Mouse (Mus musculus) left cerebral cortex, adult 8-10 months (tissue): ENCODE data around the gene Igflr1. TPM values are rescaled to one million over a fixed set of nuclear protein-coding genes. Genes with fewer than 3 reads are reported as not detected.

Experiments used
- DNase-seq, 2 experiments: peaks; one replicate each; pipeline ENCODE4 v3.0.0; 2022; ENCODE audit warnings: low spot score in 2 of 2
- microRNA-seq, 2 experiments: library from miRNA; unstranded; fragments of <30 nt; microRNA quantifications; one replicate each; pipeline ENCODE4 v1.2.0; 2022
- total RNA-seq, 4 experiments: library from RNA; stranded (reverse); gene quantifications; 2 replicates each; pipeline ENCODE4 v1.2.4; 2022

Gene Igflr1
- total RNA-seq, 4 experiments from 2014 or later: 2.5 to 3.8 (median 2.8) TPM

DNA sequence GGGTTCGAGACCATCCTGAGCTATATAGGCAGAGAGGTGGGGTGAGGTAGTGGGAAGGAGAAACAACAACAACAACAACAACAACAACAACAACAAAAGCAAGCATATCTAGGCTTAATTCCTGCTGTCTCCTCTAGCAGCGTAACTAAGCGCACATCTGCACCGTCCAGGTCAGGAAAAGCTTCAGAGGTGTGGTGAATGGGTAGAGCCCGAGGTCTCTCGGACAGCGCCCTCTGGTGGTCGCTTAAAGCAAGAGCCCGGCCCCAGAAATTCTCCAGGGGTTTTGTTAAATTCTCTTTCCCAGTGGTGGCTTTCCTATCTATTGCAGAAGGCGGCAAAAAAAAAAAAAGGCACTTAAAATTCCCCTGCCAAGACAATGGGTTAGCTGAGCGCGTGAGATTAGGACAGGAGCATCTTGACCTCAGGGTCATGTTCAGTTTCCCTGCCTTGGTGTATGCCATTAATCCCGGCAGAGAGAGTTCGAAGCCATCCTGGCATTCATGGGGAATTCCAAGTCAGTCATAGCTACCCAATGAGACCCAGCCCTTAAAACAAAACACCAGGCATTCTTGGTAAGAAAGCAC lies 48.4 kb downstream of the Igflr1 start:
- DNase-seq: no peak

DNA sequence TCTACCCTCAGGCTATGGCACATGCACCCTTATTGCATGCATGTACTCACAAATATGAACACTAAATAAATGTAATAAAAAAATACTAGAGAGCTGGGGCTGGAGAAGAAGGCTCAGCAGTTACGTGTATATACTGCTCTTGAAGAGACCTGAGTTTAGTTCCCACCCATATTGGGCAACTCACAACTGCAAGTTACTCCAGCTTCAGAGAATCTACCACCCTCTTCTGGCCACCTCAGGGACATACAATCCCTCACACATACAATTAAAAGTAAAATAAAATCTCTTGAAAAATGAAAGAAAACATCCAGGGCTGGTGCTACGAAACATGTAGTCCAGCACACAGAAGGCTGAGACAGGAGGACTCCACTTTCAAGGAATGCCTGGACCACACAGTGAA lies 49.2 kb downstream of the Igflr1 start:
- DNase-seq: no peak

- no peak for DNase-seq
These were observed 50.0 kb downstream of the Igflr1 start for GRCm38 (mm10) chr7:30615049-30615760.

Small RNA genes lying within 50 kb of the gene (microRNA-seq; reads per million reads assigned to microRNA genes)
- gene Gm38670: 0.63 to 0.88 reads per million in 2 experiments
- 0.66 to 1.3 reads per million in 2 experiments for gene Mir3569

Other genes starting within 250 kb of the Igflr1 start
- under 1 TPM in 3 of 4 experiments, not detected in 1; 0.34 to 0.87 (median 0.48) TPM for gene E130208F15Rik, start 243.7 kb upstream of the Igflr1 start, total RNA-seq
- 10 to 100 TPM in 1 of 4 experiments, 1 to 10 TPM in 3; 8.3 to 10.0 (median 9.0) TPM for gene Sdhaf1, start 241.5 kb upstream of the Igflr1 start, total RNA-seq
- 10 to 100 TPM; 29.0 to 31.8 (median 31.0) TPM for gene Lrfn3, start 202.7 kb upstream of the Igflr1 start, total RNA-seq
- 100 to 1,000 TPM in 2 of 4 experiments, 10 to 100 TPM in 2; 25.2 to 334 (median 134) TPM for gene Tyrobp, start 151.7 kb upstream of the Igflr1 start, total RNA-seq
- 1 to 10 TPM in 3 of 4 experiments, not detected in 1; 1.4 to 3.0 (median 2.1) TPM for gene Hcst, start 145.6 kb upstream of the Igflr1 start, total RNA-seq
- gene Nfkbid, start 143.7 kb upstream of the Igflr1 start, total RNA-seq: 1 to 10 TPM; 2.2 to 4.5 (median 2.8) TPM
- gene Aplp1, start 119.9 kb upstream of the Igflr1 start, total RNA-seq: 1,000 to 10,000 TPM; 1,239 to 1,309 (median 1,269) TPM
- gene Kirrel2, start 107.7 kb upstream of the Igflr1 start, total RNA-seq: 10 to 100 TPM in 1 of 4 experiments, 1 to 10 TPM in 3; 5.5 to 10.2 (median 7.5) TPM
- under 1 TPM; 0.68 to 0.82 (median 0.75) TPM for gene Nphs1, start 107.1 kb upstream of the Igflr1 start, total RNA-seq
- gene Prodh2, start 71.8 kb upstream of the Igflr1 start, total RNA-seq: not detected
- gene Arhgap33, start 30.4 kb upstream of the Igflr1 start, total RNA-seq: 100 to 1,000 TPM; 177 to 184 (median 178) TPM
- gene Hspb6, start 13.2 kb upstream of the Igflr1 start, total RNA-seq: 1 to 10 TPM; 5.5 to 8.1 (median 6.4) TPM
- 1 to 10 TPM; 3.4 to 4.4 (median 4.0) TPM for gene Proser3, start 13.1 kb upstream of the Igflr1 start, total RNA-seq
- gene Lin37, start 5.6 kb upstream of the Igflr1 start, total RNA-seq: 10 to 100 TPM; 33.8 to 45.0 (median 41.1) TPM
- gene U2af1l4, start 2.1 kb upstream of the Igflr1 start, total RNA-seq: 10 to 100 TPM; 61.5 to 76.6 (median 71.7) TPM
- gene Gm49396, start 2.1 kb upstream of the Igflr1 start, total RNA-seq: 1 to 10 TPM; 5.7 to 7.5 (median 6.3) TPM
- gene Psenen, start 1.8 kb upstream of the Igflr1 start, total RNA-seq: 100 to 1,000 TPM in 3 of 4 experiments, 10 to 100 TPM in 1; 97.2 to 102 (median 101) TPM
- 10 to 100 TPM; 43.7 to 52.9 (median 47.6) TPM for gene Kmt2b, start 23.3 kb downstream of the Igflr1 start, total RNA-seq
- not detected for gene Zbtb32, start 33.5 kb downstream of the Igflr1 start, total RNA-seq
- gene Upk1a, start 47.4 kb downstream of the Igflr1 start, total RNA-seq: under 1 TPM in 3 of 4 experiments, not detected in 1; 0.23 to 0.51 (median 0.35) TPM
- 100 to 1,000 TPM; 641 to 753 (median 694) TPM for gene Cox6b1, start 60.7 kb downstream of the Igflr1 start, total RNA-seq
- gene Etv2, start 70.4 kb downstream of the Igflr1 start, total RNA-seq: not detected
- 10 to 100 TPM; 57.5 to 68.0 (median 63.6) TPM for gene Rbm42, start 84.9 kb downstream of the Igflr1 start, total RNA-seq
- gene Haus5, start 99.6 kb downstream of the Igflr1 start, total RNA-seq: 1 to 10 TPM; 5.6 to 9.1 (median 7.3) TPM
- not detected for gene Pmis2, start 106.2 kb downstream of the Igflr1 start, total RNA-seq
- not detected for gene 2200002J24Rik, start 133.5 kb downstream of the Igflr1 start, total RNA-seq
- 1 to 10 TPM in 3 of 4 experiments, under 1 TPM in 1; 0.57 to 2.0 (median 1.6) TPM for gene Atp4a, start 146.8 kb downstream of the Igflr1 start, total RNA-seq
- gene Tmem147, start 164.1 kb downstream of the Igflr1 start, total RNA-seq: 100 to 1,000 TPM; 113 to 127 (median 115) TPM
- gene Gapdhs, start 178.3 kb downstream of the Igflr1 start, total RNA-seq: not detected
- gene Sbsn, start 186.0 kb downstream of the Igflr1 start, total RNA-seq: 10 to 100 TPM; 12.0 to 17.3 (median 13.7) TPM
- gene Dmkn, start 198.3 kb downstream of the Igflr1 start, total RNA-seq: 1 to 10 TPM; 4.1 to 5.2 (median 4.7) TPM
- not detected for gene Krtdap, start 222.5 kb downstream of the Igflr1 start, total RNA-seq